Mouse (Mus musculus): ENCODE measurements around the gene Grm7.
A peak's percentile ranks its signal among the peaks of the same experiment; 100 is the strongest.

Gene Grm7

GRCm38 (mm10) chr6:110645411-110646361 lies at the start of gene Grm7:
TSS of gene Grm7 (plus strand) at chr6:110645581.
- peak; percentile 88 for DNase-seq

GRCm38 (mm10) chr6:110645041-110645410 lies 355 bp upstream of the Grm7 start:
- DNase-seq: no peak

GRCm38 (mm10) chr6:110646901-110647300 lies 1.5 kb downstream of the Grm7 start:
- DNase-seq: peak; percentile 61

- peak; percentile 64 for DNase-seq
These were observed 3.8 kb downstream of the Grm7 start for GRCm38 (mm10) chr6:110649227-110649626.

- peak; percentile 86 for DNase-seq
These were observed 8.1 kb downstream of the Grm7 start for GRCm38 (mm10) chr6:110653361-110654001.

GRCm38 (mm10) chr6:110664436-110664835 lies 19.1 kb downstream of the Grm7 start:
- no peak for DNase-seq

GRCm38 (mm10) chr6:110668447-110668846 lies 23.1 kb downstream of the Grm7 start:
- peak; percentile 34 for DNase-seq

- DNase-seq: no peak
These were observed 45.6 kb downstream of the Grm7 start for GRCm38 (mm10) chr6:110690954-110691353.

- no peak for DNase-seq
These were observed 64.4 kb downstream of the Grm7 start for GRCm38 (mm10) chr6:110709763-110710162.

GRCm38 (mm10) chr6:110714943-110715342 lies 69.6 kb downstream of the Grm7 start:
- no peak for DNase-seq

- peak; percentile 87 for DNase-seq
These were observed 78.0 kb downstream of the Grm7 start for GRCm38 (mm10) chr6:110723371-110723770.

- DNase-seq: no peak
These were observed 88.5 kb downstream of the Grm7 start for GRCm38 (mm10) chr6:110733914-110734313.

GRCm38 (mm10) chr6:110743981-110744670 lies 98.7 kb downstream of the Grm7 start:
- peak; percentile 28 for DNase-seq

GRCm38 (mm10) chr6:110755921-110756320 lies 110.5 kb downstream of the Grm7 start:
- no peak for DNase-seq

GRCm38 (mm10) chr6:110769588-110769987 lies 124.2 kb downstream of the Grm7 start:
- no peak for DNase-seq

- no peak for DNase-seq
These were observed 127.3 kb downstream of the Grm7 start for GRCm38 (mm10) chr6:110772652-110773051.

GRCm38 (mm10) chr6:110776046-110776445 lies 130.7 kb downstream of the Grm7 start:
- DNase-seq: peak; percentile 89

- DNase-seq: no peak
These were observed 140.1 kb downstream of the Grm7 start for GRCm38 (mm10) chr6:110785497-110785928.

- no peak for DNase-seq
These were observed 147.3 kb downstream of the Grm7 start for GRCm38 (mm10) chr6:110792696-110793095.

GRCm38 (mm10) chr6:110807481-110807880 lies 162.1 kb downstream of the Grm7 start:
- DNase-seq: no peak

GRCm38 (mm10) chr6:110812214-110812613 lies 166.8 kb downstream of the Grm7 start:
- no peak for DNase-seq

- no peak for DNase-seq
These were observed 172.9 kb downstream of the Grm7 start for GRCm38 (mm10) chr6:110818236-110818635.

GRCm38 (mm10) chr6:110868311-110868710 lies 222.9 kb downstream of the Grm7 start:
- DNase-seq: no peak

Measured in retina, postnatal 1 day (tissue).